Mouse (Mus musculus): ENCODE measurements around the gene Krt33b. TPM values are rescaled to one million over a fixed set of nuclear protein-coding genes. Genes with fewer than 3 reads are reported as not detected.

Gene Krt33b
- polyA plus RNA-seq, 2 experiments from 2014 or later = not detected

DNA sequence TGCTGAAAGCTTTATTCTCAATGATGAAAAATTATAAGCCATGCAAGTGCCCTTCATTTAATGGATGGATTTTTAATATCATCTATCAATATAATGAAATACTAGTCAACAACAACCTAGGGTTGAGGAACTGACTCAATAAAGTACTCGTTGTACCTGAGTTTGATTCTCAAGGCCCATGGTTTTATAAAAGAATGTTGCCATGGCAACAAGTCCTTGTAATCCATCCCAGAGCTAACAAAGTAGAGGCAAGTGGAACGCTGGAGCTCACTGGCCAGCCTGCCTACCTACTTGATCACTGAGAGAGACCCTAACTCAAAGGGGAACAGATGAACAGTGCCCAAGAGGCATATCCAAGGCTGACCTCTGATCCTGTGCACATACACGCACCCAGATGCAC, 39.1 kb downstream of the Krt33b start:
- no peak for ATAC-seq

DNA sequence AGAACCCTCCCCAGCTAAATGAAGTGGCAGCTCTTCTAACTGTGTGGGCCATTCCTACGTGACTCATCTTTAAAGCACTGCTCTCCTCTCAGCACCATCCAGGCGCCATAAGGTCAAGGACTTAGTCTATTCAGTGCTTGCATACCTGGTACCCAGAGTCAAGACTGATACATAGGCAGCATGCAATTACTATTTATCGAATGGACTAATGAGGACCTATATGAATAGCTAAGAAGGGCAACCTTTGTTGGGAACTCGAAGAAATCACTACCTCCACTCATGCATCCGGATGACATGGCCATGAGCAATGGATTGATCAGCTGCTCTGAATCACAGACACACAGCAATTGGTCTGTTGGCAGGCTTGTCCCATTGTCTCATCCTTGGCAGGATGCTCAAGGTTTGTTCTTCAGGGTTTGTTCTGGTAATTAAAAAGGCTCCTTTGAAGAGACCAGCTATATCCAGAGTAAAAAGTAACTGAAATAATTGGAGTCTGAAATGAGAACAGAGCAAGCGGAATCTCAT, 39.7 kb downstream of the Krt33b start:
- no peak for ATAC-seq

DNA sequence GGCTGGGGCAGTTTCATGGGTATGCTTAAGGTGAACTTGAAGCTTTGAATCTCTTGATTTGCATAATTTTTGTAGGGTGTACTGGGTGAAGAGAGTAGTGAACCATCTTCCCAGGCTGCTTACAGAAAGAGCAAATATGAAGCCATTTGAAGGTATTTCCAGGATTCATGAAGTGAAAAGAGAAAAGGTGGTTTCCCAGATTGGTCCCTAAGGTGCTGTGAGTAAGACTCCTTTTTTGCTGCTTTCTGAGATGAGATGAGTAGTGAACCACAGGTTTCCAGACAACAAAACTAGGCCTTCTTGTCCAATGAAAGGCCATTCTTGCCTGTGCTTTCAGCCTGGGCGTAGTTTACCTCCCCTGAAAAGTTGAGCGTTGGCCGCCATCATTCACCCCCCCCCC, 41.1 kb downstream of the Krt33b start:
- ATAC-seq = no peak

DNA sequence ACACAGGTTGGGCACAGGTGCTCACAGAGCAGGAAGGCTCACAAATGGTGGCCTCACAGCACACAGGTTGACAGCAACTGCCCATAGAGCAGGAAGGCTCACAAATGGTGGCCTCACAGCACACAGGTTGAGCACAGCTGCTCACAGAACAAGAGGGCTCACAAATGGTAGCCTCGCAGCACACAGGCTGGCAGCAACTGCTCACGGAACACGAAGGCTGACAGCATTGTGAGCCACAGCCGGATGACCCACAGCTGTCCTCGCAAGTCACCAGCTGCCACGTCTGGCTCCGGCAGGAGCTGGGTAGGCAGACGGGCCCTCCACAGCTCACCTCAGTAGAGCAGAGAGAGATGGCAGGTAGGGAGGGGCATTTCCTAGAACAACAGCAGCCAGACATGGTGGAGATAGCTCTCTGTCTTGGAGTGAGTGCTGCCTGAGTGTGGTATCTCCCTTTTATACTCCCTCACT, 43.5 kb downstream of the Krt33b start, which contains the start of gene Krtap16-1:
Gene Krtap16-1, minus strand, starts transcription at position 418 of the 468 bp plus-strand sequence.
- ATAC-seq = no peak

DNA sequence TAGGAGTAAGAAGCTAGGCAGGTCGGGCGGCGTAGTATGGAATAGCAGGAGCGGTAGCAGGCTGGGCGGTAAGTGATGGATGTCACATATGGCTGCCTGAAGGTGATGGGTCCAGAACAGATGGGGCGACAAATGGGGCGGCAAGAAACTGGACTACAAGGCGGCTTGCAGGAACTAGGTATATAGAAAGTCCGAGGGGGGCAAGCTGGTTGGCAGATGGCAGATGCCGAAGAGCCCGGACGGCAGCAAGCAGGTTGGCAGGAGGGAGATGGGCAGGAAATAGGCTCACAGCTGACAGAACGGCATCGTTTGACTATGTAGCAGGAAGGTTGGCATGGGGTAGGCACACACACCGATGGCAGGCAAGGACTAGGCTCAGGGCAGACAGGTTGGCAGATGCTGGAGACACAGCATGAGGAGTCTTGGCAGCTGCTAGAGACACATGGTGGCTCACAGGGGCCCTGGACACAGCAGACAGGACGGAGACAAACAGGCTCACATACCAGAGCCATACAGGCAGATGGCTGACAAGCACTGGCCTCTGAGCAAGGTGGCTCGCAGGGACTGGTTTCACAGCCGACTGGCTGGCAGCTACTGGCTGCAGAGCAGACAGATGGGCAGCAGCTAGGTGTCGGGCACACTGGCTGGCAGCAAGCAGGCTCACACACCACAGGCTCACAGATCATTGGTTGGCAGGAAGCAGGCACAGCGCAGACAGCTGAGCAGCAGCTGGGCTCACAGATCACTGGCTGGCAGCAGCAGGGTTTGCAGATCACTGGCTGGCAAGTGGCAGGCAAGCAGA, 44.2 kb downstream of the Krt33b start:
- ATAC-seq = no peak

DNA sequence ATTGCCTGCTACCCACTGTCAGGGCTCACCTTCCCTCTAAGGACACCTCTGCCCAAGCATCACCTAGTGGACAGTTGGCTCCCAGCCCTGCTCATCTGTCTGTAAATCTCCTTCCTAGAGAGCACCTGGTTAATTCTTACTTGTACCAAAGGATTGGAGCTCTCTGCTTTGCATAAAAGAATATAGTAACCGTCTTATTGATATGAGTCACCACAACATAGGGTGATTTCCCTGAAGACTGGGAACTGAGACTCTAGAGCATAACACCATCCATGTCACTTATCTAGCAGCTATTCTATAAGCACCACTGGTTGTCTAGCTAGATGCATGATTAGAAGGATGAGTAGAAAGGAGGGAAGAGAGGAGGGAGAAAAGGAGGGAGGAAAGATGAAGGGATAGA, 46.2 kb downstream of the Krt33b start:
- no peak for ATAC-seq

DNA sequence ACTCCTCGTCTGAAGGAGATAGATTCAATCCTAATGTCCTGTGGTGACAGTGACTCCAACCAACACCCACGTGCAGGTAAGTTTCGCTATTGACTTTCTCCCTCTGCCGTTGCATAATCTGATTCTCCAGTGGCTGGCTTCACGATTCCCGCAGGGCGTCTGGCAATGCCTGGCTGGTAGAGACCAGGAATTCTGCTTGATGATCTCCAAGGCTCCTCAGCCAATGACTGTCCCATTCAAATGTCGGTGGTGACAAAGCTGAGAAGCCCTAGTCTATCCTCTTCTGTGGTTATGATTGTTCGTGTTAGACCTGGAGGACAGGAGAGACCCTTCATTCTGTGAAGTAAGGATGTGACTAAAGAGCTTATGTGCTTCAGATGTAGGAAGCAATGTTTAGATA, 46.9 kb downstream of the Krt33b start:
- no peak for ATAC-seq

DNA sequence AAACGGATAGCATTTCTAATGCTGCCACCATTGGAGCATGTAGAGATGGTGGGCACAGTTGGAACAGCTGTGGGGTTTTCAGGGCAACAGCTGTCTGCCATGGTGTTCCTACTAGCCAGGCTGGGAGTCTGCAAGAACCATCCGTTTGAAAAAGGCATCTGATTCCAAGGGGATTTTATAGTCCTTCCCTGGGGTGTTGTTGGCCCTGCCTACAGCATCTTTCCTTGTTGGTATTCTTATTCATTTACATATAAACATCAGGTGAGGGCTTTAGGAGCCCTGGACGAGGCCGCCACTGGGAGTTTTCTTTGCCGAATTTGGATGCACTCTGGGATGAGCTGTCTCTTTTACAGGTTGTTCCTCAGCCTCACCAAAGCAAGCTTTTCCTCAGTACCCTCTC, 50.7 kb downstream of the Krt33b start, which contains the start of gene Krtap29-1:
Gene Krtap29-1, minus strand, starts transcription at position 101 of the 400 bp plus-strand sequence.
- ATAC-seq = no peak

Other genes starting within 250 kb of the Krt33b start
- not detected for gene Krtap4-8, start 249.2 kb downstream of the Krt33b start, polyA plus RNA-seq (2017; shearing (Covaris generic))
- not detected for gene Krtap4-9, start 244.7 kb downstream of the Krt33b start, polyA plus RNA-seq (2017; shearing (Covaris generic))
- not detected for gene Gm11596, start 236.4 kb downstream of the Krt33b start, polyA plus RNA-seq (2017; shearing (Covaris generic))
- not detected for gene Gm11569, start 230.9 kb downstream of the Krt33b start, polyA plus RNA-seq (2017; shearing (Covaris generic))
- gene Gm11554, start 225.4 kb downstream of the Krt33b start, polyA plus RNA-seq (2017; shearing (Covaris generic)) = not detected
- not detected for gene Krtap4-13, start 220.0 kb downstream of the Krt33b start, polyA plus RNA-seq (2017; shearing (Covaris generic))
- gene Gm11564, start 214.2 kb downstream of the Krt33b start, polyA plus RNA-seq (2017; shearing (Covaris generic)) = not detected
- not detected for gene 2300003K06Rik, start 191.8 kb downstream of the Krt33b start, polyA plus RNA-seq (2017; shearing (Covaris generic))
- not detected for gene Krtap4-16, start 178.3 kb downstream of the Krt33b start, polyA plus RNA-seq (2017; shearing (Covaris generic))
- not detected for gene Gm11568, start 172.0 kb downstream of the Krt33b start, polyA plus RNA-seq (2017; shearing (Covaris generic))
- gene Gm11559, start 165.4 kb downstream of the Krt33b start, polyA plus RNA-seq (2017; shearing (Covaris generic)) = not detected
- gene Krtap9-1, start 156.5 kb downstream of the Krt33b start, polyA plus RNA-seq (2017; shearing (Covaris generic)) = not detected
- gene Gm11567, start 150.7 kb downstream of the Krt33b start, polyA plus RNA-seq (2017; shearing (Covaris generic)) = not detected
- not detected for gene Krtap31-1, start 121.9 kb downstream of the Krt33b start, polyA plus RNA-seq (2017; shearing (Covaris generic))
- gene Gm11565, start 115.1 kb downstream of the Krt33b start, polyA plus RNA-seq (2017; shearing (Covaris generic)) = not detected
- not detected for gene Krtap31-2, start 93.6 kb downstream of the Krt33b start, polyA plus RNA-seq (2017; shearing (Covaris generic))
- not detected for gene Krtap9-5, start 81.4 kb downstream of the Krt33b start, polyA plus RNA-seq (2017; shearing (Covaris generic))
- gene Krtap29-1, start 50.8 kb downstream of the Krt33b start, polyA plus RNA-seq (2017; shearing (Covaris generic)) = not detected
- gene Krtap16-1, start 43.3 kb downstream of the Krt33b start, polyA plus RNA-seq (2017; shearing (Covaris generic)) = not detected
- not detected for gene Krtap17-1, start 35.9 kb downstream of the Krt33b start, polyA plus RNA-seq (2017; shearing (Covaris generic))
- not detected for gene Krt33a, start 13.7 kb downstream of the Krt33b start, polyA plus RNA-seq (2017; shearing (Covaris generic))
- not detected for gene Krt34, start 11.7 kb upstream of the Krt33b start, polyA plus RNA-seq (2017; shearing (Covaris generic))
- gene Krt31, start 20.7 kb upstream of the Krt33b start, polyA plus RNA-seq (2017; shearing (Covaris generic)) = not detected
- not detected for gene Krt32, start 58.4 kb upstream of the Krt33b start, polyA plus RNA-seq (2017; shearing (Covaris generic))
- gene Krt35, start 66.4 kb upstream of the Krt33b start, polyA plus RNA-seq (2017; shearing (Covaris generic)) = not detected
- gene Krt36, start 75.8 kb upstream of the Krt33b start, polyA plus RNA-seq (2017; shearing (Covaris generic)) = not detected
- gene Krt13, start 91.7 kb upstream of the Krt33b start, polyA plus RNA-seq (2017; shearing (Covaris generic)) = not detected
- gene Krt15, start 106.1 kb upstream of the Krt33b start, polyA plus RNA-seq (2017; shearing (Covaris generic)) = not detected
- not detected for gene Krt19, start 118.8 kb upstream of the Krt33b start, polyA plus RNA-seq (2017; shearing (Covaris generic))
- gene Krt9, start 163.4 kb upstream of the Krt33b start, polyA plus RNA-seq (2017; shearing (Covaris generic)) = not detected
- not detected for gene Krt14, start 177.7 kb upstream of the Krt33b start, polyA plus RNA-seq (2017; shearing (Covaris generic))
- not detected for gene Krt16, start 219.0 kb upstream of the Krt33b start, polyA plus RNA-seq (2017; shearing (Covaris generic))
- 1 to 10 TPM in 1 of 2 experiments, under 1 TPM in 1; 0.99 to 1.1 TPM for gene Krt17, start 231.2 kb upstream of the Krt33b start, polyA plus RNA-seq (2017; shearing (Covaris generic))
- gene Krt42, start 240.0 kb upstream of the Krt33b start, polyA plus RNA-seq (2017; shearing (Covaris generic)) = not detected

Measured in activated CD4-positive, CD25-positive, alpha-beta regulatory T cell, adult 4 months (primary cell).